Mouse (Mus musculus) large intestine, adult 2 months (tissue): ENCODE measurements around the gene Fam166a. TPM values are rescaled to one million over a fixed set of nuclear protein-coding genes. Genes with fewer than 3 reads are reported as not detected.

ENCODE experiments used
- DNase-seq: peaks from one replicate; pipeline ENCODE4 v3.0.0-alpha.2; 2012; ENCODE audit warnings: low read depth, low spot score
- WGBS: fragments of 180-500 bp; shearing (Covaris S2); methylation state at CpG from one replicate; pipeline ENCODE4 v1.1.7; 2018; 5-methylcytosine and 5-hydroxymethylcytosine counted together
- polyA plus RNA-seq: library from polyadenylated mRNA; depleted of rRNA; stranded (reverse); fragments of >200 nt; gene quantifications from 2 replicates; pipeline ENCODE4 v1.2.3, GENCODE M21; 2012

Gene Fam166a
- polyA plus RNA-seq, 1 experiment, result not detected

- no peak for DNase-seq
- 37% methylated on average over 3 of the region's 3 CpGs for WGBS
Observed at GRCm38 (mm10) chr2:25214444-25214843, 4.1 kb upstream of the Fam166a start, which contains the start of gene Stpg3. TSS of gene Stpg3 (minus strand) at chr2:25214637.

- no peak for DNase-seq
- 67% methylated on average over 2 of the region's 2 CpGs for WGBS
Observed at GRCm38 (mm10) chr2:25217666-25218065, 879 bp upstream of the Fam166a start.

DNA sequence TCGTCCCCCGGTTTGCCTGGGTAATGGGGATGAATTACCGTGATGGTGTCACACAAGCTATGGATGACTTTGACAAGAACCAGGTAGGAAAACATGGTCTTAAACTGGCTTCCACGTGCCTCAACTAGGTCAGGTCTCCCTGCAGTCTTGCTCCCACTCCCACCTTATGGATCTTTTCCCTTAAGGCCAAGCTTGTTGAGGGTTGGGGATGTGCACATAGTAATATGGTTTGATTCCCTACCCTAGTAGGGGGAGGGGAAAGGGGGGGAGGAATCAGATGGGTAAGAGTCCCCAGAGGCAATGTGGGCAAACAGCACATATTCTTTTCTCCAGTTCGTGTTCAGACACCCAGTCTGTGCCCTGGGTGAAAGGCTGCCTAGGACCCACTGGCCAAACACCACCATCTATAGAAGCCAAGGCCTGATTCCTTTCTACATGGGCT, 2.8 kb downstream of the Fam166a start:
- DNase-seq, result no peak
- WGBS, result 65% methylated on average over 5 of the region's 5 CpGs

GRCm38 (mm10) chr2:25223681-25224491, 5.3 kb downstream of the Fam166a start:
- DNase-seq, result no peak
- under 1% methylated on average over 53 of the region's 53 CpGs for WGBS

GRCm38 (mm10) chr2:25224492-25224765, 5.9 kb downstream of the Fam166a start, which contains the start of gene Tubb4b:
TSS of gene Tubb4b (minus strand) at chr2:25224702.
- WGBS, result under 1% methylated on average over 17 of the region's 17 CpGs
- no peak for DNase-seq

- peak; percentile 96 for DNase-seq
- WGBS, result 1% methylated on average over 41 of the region's 41 CpGs
Observed at GRCm38 (mm10) chr2:25224766-25225752, 6.5 kb downstream of the Fam166a start.

DNA sequence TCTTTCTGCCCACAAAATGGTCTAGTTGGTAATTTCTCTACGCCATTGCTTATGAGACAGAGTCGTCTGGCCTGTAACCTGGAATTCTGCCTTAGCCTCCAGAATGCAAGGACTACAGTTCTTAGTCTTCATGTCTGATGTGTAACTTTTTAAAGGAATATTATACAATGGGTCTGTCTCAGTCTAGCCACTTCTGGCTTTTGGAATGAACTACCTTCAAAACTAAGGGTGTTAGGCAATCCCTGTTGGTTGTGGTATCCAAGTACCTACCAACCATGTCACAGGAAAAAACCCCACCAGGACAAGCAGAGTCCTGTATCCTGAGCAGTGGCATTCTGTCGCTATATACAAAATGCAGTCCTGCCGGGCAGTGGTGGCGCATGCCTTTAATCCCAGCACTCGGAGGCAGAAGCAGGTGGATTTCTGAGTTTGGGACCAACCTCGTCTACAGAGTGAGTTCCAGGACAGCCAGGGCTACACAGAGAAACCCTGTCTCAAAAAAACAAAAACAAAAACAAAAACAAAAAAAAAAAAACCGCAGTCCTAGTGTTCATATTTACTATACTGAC, 7.3 kb downstream of the Fam166a start:
- DNase-seq, result no peak
- 60% methylated on average over 8 of the region's 8 CpGs for WGBS

DNA sequence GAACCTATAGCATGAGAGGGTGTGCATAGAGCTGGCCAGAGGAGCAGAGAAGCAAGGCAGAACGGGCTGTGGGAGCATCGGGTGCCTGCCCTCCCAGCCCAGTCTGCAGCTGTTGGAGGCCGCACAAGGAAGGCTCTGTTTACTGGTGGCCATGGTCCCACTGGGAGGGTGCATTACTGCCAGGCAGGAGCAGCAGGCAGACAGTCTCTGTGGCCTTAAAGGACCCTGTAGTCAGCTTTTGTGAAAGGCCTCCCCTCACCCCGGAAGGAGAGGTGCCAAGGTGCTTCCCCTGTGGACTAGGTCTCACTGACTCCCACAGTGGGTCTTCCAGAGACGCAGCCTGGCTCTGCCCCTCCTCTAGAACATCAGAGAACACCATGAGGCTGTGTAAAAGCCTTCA, 8.3 kb downstream of the Fam166a start:
- no peak for DNase-seq
- 47% methylated on average over 5 of the region's 5 CpGs for WGBS

DNA sequence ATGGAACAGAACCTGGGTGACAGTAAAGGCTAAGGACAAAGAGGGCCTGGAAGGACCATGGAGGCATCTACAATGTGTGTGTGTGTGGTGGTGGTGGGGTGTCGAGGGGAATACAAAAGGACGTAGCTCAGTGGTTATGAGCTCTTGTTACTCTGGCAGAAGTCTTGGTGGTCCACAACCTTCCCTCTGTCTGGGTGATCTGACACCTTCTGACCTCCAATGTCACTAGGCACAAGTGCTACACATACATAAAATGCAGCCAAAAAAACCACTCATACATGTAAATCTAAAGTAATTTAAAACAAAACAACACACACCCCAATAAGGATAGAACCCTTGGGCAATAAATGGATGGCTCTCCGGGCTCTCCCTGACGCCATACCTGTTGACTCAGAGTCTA, 8.9 kb downstream of the Fam166a start:
- WGBS, result 68% methylated on average over 4 of the region's 4 CpGs

GRCm38 (mm10) chr2:25228431-25228889, 9.9 kb downstream of the Fam166a start:
- DNase-seq, result peak; percentile 97
- WGBS, result 1% methylated on average over 7 of the region's 7 CpGs

More for the DNA sequence above, 8.9 kb downstream of the Fam166a start:
- DNase-seq, result no peak

DNA sequence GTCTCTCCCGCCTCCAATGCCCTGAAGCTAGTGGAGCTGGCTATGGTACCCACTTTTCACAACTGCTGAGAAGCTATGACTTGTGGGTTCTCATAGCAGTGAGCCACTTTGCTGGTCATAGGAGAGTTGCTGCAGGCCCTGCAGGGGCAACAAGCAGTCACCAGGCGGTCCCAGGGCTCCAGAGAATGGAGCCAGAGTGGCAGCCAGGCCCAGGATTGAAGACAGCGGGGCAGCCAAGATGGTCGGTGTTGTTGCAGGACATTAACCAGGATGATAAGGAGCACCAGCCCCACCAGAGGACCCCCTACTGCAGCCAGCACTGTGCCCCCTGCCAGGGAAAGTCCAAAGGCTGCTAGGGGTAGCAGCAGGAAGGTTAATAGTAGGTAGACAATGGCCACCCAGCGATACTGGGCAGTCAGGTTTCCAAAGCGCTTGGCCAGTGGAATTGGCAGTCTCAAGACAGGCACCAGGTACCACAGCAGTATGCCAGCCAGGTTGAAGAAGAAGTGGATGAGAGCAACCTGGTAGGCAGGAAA, 10.5 kb downstream of the Fam166a start:
- DNase-seq, result no peak
- 70% methylated on average over 6 of the region's 6 CpGs for WGBS

- DNase-seq, result no peak
- 95% methylated on average over 5 of the region's 5 CpGs for WGBS
Observed at GRCm38 (mm10) chr2:25229582-25229981, 11.0 kb downstream of the Fam166a start.

- 92% methylated on average over 7 of the region's 7 CpGs for WGBS
- DNase-seq, result no peak
Observed at GRCm38 (mm10) chr2:25230581-25230980, 12.0 kb downstream of the Fam166a start.

- no peak for DNase-seq
- WGBS, result 82% methylated on average over 12 of the region's 12 CpGs
Observed at GRCm38 (mm10) chr2:25231038-25231437, 12.5 kb downstream of the Fam166a start.

DNA sequence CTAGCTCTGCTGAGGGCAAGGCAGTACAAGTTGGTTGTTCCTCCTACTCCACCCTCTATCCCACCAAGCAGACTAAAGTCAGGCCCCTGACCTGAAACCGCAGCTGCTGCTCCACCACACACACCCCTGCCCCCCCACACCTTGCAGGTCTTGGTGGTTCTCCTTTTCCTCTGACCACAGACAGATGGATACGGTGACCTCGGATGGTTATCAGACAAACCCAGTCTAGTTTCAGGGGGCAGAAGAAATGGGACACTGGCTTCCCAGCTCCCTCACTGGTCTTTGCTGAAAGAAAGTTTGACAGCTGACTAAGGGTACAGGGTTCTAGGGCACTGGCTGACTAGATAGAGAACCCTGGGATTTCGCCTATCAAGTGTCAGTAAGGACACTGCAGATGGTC, 14.9 kb downstream of the Fam166a start:
- DNase-seq, result no peak
- whole genome bisulfite sequencing, result 65% methylated on average over 4 of the region's 4 CpGs

GRCm38 (mm10) chr2:25234050-25234449, 15.5 kb downstream of the Fam166a start, which contains the start of gene Slc34a3:
TSS of gene Slc34a3 (minus strand) at chr2:25234364.
- DNase-seq, result no peak
- 72% methylated on average over 3 of the region's 3 CpGs for WGBS

- 57% methylated on average over 5 of the region's 5 CpGs for WGBS
Observed at GRCm38 (mm10) chr2:25234551-25235220, 16.1 kb downstream of the Fam166a start.

GRCm38 (mm10) chr2:25236614-25237013, 18.1 kb downstream of the Fam166a start, which contains the start of gene Rnf224:
TSS of gene Rnf224 (minus strand) at chr2:25236787.
- DNase-seq, result no peak
- 69% methylated on average over 8 of the region's 8 CpGs for WGBS

More at GRCm38 (mm10) chr2:25234551-25235220, 16.1 kb downstream of the Fam166a start:
- no peak for DNase-seq

GRCm38 (mm10) chr2:25237522-25237921, 19.0 kb downstream of the Fam166a start:
- WGBS, result 22% methylated on average over 4 of the region's 4 CpGs
- no peak for DNase-seq
